Mouse (Mus musculus) forebrain, postnatal 0 days (tissue): ENCODE data around the gene Bglap3. TPM values are rescaled to one million over a fixed set of nuclear protein-coding genes. Genes with fewer than 3 reads are reported as not detected.

Source experiments
- ATAC-seq: fragments of 200-750 bp; cut with Nextera tagmentation; 2 replicates; pipeline ENCODE4 v1.8.0; 2017; ENCODE audit warnings: mild to moderate bottlenecking, moderate library complexity
- DNase-seq: peaks from one replicate; pipeline ENCODE4 v3.0.0-alpha.2; 2015
- H3K27ac ChIP-seq: fragments of 300-500 bp; sonication (generic); 2 replicates; pipeline ENCODE4 v1.5.1; 2014; ENCODE audit warnings: low read depth, mild to moderate bottlenecking, antibody characterized with exemption, low read length, moderate library complexity, mixed read lengths
- H3K27me3 ChIP-seq: fragments of 300-500 bp; sonication (generic); 2 replicates; pipeline ENCODE4 v1.6.1; 2014; ENCODE audit warnings: mild to moderate bottlenecking, low read length, mixed read lengths; ENCODE audit not compliant: insufficient read depth
- H3K36me3 ChIP-seq: fragments of 300-500 bp; sonication (generic); 2 replicates; pipeline ENCODE4 v1.6.1; 2014; ENCODE audit warnings: mild to moderate bottlenecking, moderate library complexity; ENCODE audit not compliant: insufficient read depth
- H3K4me1 ChIP-seq: fragments of 300-500 bp; sonication (generic); 2 replicates; pipeline ENCODE4 v1.6.1; 2014; ENCODE audit warnings: antibody characterized with exemption; ENCODE audit not compliant: insufficient read depth
- H3K4me2 ChIP-seq: fragments of 300-500 bp; sonication (generic); 2 replicates; pipeline ENCODE4 v1.6.1; 2014; ENCODE audit warnings: low read depth, mild to moderate bottlenecking, moderate library complexity
- H3K4me3 ChIP-seq: fragments of 300-500 bp; sonication (generic); 2 replicates; pipeline ENCODE4 v1.5.1; 2014; ENCODE audit warnings: low read depth, low read length, mixed read lengths
- H3K9ac ChIP-seq: fragments of 300-500 bp; sonication (generic); 2 replicates; pipeline ENCODE4 v1.6.1; 2014; ENCODE audit warnings: mild to moderate bottlenecking
- H3K9me3 ChIP-seq: fragments of 300-500 bp; sonication (generic); 2 replicates; pipeline ENCODE4 v1.6.1; 2016; ENCODE audit warnings: low read length
- CTCF ChIP-seq: sonication (generic); IDR thresholded peaks from 2 replicates; pipeline ENCODE4 v1.5.1; 2016; ENCODE audit warnings: antibody characterized with exemption, control low read depth, low read depth
- WGBS: fragments of 180-500 bp; shearing (Covaris S2); extraction: QIAGEN DNeasy Blood & Tissue Kit; methylation state at CpG from one replicate; pipeline ENCODE4 v1.1.7; 2014; 5-methylcytosine and 5-hydroxymethylcytosine counted together
- polyA plus RNA-seq: library from polyadenylated mRNA; unstranded; fragments of >200 nt; fragmentation: Nextera tagmentation; extraction: Ambion mirVana; gene quantifications from 2 replicates; pipeline ENCODE4 v1.2.1, GENCODE M21; 2015
- total RNA-seq: library from RNA; depleted of rRNA; stranded (reverse); fragments of >200 nt; gene quantifications from 2 replicates; pipeline ENCODE4 v1.2.3, GENCODE M21; 2014

The Bglap3 gene
- total and polyA plus RNA-seq, 2 experiments from 2014 or later: not detected

DNA sequence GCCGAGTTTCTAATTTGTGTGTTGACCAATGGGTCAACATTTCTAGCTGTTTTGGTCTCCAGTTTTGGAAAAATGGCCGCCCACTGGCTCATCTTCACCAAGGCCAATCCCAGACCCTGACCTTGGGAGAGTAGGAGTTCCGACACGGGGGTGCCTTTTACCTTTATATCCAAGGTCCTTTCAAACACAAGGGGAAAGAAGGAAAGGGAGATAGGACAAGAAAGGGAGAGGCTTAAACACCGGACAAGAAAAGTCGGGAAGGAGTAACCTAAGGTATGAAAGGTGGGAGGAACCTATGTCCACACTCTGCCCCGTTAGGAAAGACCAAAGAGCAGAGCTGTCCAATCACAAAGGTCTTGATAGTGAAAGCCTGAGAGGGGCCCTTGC is 38.1 kb upstream of the Bglap3 start:
- H3K4me1 ChIP-seq: peaks cover 7% of the 10 kb centered on the region; the same call in 1 of the 2 replicates
- no peaks in the 10 kb centered on the region for H3K9me3 ChIP-seq
- no peak for ATAC-seq
- peak overlapping the region; percentile 70 for H3K4me3 ChIP-seq
- peak overlapping the region; percentile 90; the same call in 1 of the 2 replicates for H3K27ac ChIP-seq
- H3K27me3 ChIP-seq: no peaks in the 10 kb centered on the region
- peak overlapping the region; percentile 63 for H3K4me2 ChIP-seq
- 23% methylated on average over 7 of the region's 7 CpGs for WGBS
- no peak for TF ChIP-seq CTCF
- peaks cover 42% of the 10 kb centered on the region for H3K36me3 ChIP-seq
- H3K9ac ChIP-seq: 0 out of 2 replicates have a peak overlapping the region, but pooled peaks have one; percentile 73
- no peak for DNase-seq

DNA sequence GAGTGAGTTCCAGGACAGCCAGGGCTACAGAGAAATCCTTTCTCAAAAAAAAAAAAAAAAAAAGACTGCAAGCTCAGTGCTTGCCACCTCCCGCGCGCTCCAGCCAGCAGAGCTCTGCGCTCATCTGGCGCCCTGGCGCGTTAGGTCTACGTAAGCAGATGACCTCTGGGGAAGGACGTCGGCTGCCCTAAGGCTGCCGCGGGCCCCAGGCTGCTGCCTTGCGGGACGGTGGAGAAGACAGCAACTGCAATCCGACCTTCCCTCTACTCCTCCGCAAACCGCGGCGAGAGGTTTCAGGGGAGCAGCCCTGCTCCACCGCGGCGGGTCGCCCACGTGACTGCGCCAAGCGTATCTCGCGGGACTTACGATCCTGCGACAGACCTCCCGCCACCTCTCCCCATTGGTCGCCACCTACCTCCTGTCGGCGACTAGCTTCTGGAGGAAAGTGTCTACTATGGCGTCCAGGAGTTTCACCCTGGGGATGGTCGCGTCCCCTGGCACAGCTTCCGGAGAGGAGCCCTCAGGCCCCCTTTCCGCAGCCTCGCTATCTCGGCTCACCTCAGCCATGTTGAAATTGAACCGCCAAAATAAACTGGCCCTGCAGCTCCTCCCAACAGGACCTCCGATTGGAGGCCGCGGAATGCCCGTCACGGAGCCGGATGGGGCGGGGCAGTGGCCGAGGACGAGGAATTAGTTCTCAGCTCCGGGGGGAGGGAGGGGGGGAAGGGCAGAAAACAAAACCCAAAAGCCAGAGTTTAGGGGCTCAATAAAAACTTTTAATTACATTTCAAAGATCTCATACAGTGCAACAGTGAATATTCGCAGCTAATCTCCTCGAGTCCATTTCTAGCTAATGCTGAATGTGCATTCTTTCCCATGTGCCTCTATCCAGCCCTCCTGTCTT is 37.5 kb upstream of the Bglap3 start, which contains the start of gene Pmf1:
Gene Pmf1 (minus strand): TSS at position 591 of the 904 bp plus-strand sequence.
- Histone ChIP-seq H3K9me3 (no peaks in the 10 kb centered on the region), H3K4me2 (peak within 1 kb of the TSS; percentile 63), H3K4me1 (peaks cover 7% of the 10 kb centered on the region; the same call in 1 of the 2 replicates), H3K27me3 (no peaks in the 10 kb centered on the region), H3K4me3 (peak within 1 kb of the TSS; percentile 70), H3K27ac (peak within 1 kb of the TSS; percentile 90), H3K9ac (peak within 1 kb of the TSS; percentile 73), H3K36me3 (peaks cover 36% of the 10 kb centered on the region)
- ATAC-seq: peak; percentile 97
- 0 out of 2 replicates have a peak, but pooled peaks have one; percentile 9 for TF ChIP-seq CTCF
- WGBS: under 1% methylated on average over 52 of the region's 54 CpGs
- DNase-seq: peak; percentile 93

DNA sequence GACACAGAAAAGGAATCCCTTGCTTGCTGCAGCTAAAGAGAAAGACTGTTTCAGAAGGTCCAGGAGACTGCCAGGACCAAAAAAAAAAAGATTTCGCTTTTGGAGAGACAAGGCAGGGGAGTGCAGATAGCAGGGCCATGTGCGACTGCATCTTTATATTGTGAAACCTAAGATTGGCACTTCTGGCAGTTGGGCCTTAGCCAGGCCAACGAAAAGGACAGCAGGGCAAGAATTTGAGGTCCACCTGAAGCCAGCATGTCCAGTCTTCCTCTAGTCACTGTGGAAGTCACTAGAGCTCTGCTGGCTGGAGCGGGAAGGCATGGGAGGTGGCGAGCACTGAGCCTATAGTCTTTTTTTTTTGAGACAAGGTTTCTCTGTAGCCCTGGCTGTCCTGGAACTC is 36.4 kb upstream of the Bglap3 start:
- WGBS: 62% methylated on average over 5 of the region's 5 CpGs
- Histone ChIP-seq H3K4me2 (peak overlapping the region; percentile 63; the same call in 1 of the 2 replicates), H3K9me3 (no peaks in the 10 kb centered on the region), H3K27ac (no peak overlapping the region), H3K9ac (no peak overlapping the region), H3K4me1 (peaks cover 7% of the 10 kb centered on the region; the same call in 1 of the 2 replicates), H3K27me3 (no peaks in the 10 kb centered on the region), H3K36me3 (peaks cover 27% of the 10 kb centered on the region), H3K4me3 (no peak overlapping the region)
- ATAC-seq: no peak
- TF ChIP-seq CTCF: no peak
- no peak for DNase-seq

DNA sequence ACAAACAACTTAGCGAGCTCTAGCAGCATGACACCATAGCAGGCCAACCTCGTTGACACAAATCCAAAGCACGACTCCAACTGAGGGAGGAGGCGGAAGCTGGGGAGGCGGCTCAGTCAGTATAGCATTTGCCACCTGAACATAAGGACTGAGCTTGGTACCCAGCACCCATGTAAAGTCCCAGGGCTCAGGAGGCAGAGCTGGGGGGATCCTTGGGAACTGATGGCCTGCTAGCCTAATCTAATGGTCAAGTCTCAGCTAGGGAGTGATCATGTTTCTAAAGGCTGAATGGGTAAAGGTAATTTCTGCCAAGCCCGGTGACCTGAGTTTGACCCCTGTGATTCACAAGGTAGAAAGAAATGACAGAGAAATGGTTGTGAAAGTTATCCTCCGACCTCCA is 35.0 kb upstream of the Bglap3 start:
- H3K4me2 ChIP-seq: no peak overlapping the region
- H3K4me3 ChIP-seq: no peak overlapping the region
- peaks cover 16% of the 10 kb centered on the region for H3K36me3 ChIP-seq
- no peaks in the 10 kb centered on the region for H3K27me3 ChIP-seq
- no peak overlapping the region for H3K27ac ChIP-seq
- H3K4me1 ChIP-seq: peaks cover 7% of the 10 kb centered on the region; the same call in 1 of the 2 replicates
- H3K9me3 ChIP-seq: no peaks in the 10 kb centered on the region
- ATAC-seq (no peak), DNase-seq (no peak)
- 57% methylated on average over 7 of the region's 7 CpGs for WGBS
- no peak overlapping the region for H3K9ac ChIP-seq
- TF ChIP-seq CTCF: no peak

DNA sequence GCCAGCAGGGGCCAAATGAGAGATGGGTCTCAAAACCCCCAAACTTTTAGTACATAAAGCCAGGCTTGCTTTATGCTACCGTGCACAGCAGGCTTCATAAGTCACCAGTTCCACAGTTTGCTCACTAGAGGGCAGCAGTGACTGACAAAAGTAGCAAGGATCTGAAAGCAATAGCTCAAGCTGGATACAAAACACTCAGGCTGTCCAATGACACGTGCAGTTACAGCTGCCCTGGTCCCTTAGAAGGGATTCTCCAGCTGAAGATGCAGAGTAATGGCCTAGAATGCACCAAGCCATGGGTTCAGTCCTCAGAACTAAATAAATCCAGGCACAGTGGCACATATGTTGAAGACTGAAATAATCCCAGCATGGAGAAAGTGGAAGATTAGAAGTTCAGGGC is 34.5 kb upstream of the Bglap3 start:
- Histone ChIP-seq H3K9me3 (no peaks in the 10 kb centered on the region), H3K4me1 (peaks cover 7% of the 10 kb centered on the region; the same call in 1 of the 2 replicates), H3K27me3 (no peaks in the 10 kb centered on the region), H3K9ac (no peak overlapping the region), H3K27ac (no peak overlapping the region), H3K4me3 (no peak overlapping the region), H3K4me2 (no peak overlapping the region), H3K36me3 (peaks cover 11% of the 10 kb centered on the region)
- TF ChIP-seq CTCF: peak; percentile 97
- ATAC-seq: peak; percentile 38
- peak; percentile 91 for DNase-seq
- 0% methylated on average over 2 of the region's 2 CpGs for WGBS

DNA sequence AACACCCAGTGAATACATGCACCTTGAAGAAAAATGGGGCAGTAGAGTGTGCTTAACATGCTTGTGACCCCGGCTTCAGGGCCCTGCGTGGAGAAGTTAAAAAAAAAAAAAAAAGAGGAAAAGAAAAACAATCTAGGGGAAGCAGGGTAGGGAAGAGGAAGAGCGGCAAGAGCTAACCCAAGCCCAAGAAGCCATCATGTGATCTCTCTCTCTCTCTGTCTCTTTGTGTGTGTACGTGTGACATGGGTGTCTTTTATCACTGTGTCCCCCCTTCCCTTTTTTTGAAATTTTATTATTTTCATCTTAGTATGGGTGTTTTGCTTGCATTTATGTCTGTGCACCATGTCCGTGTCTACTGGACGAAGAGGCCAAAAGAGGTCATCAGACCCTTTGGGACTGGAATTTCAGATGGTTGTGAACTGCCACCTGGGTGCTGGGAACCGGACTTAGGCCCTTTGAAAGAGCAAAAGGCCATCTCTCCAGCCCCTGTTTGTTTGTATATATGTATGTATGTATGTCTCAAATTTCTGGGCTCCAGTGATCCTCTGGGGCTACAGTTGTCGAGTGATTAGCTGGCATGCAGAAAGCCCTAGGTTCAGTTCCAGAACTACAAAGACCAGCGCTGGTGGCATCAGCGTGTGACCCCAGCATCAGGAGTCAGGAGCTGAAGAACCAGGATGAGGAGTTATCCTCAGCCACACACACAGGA is 31.1 kb upstream of the Bglap3 start:
- Histone ChIP-seq H3K9me3 (no peaks in the 10 kb centered on the region), H3K4me1 (no peaks in the 10 kb centered on the region), H3K36me3 (no peaks in the 10 kb centered on the region), H3K27ac (no peak overlapping the region), H3K27me3 (no peaks in the 10 kb centered on the region), H3K4me2 (no peak overlapping the region), H3K9ac (no peak overlapping the region), H3K4me3 (no peak overlapping the region)
- WGBS: 95% methylated on average over 10 of the region's 10 CpGs
- ATAC-seq: no peak
- no peak for DNase-seq
- no peak for TF ChIP-seq CTCF
